9 mouse cellular contexts compared by ENCODE assay signal in the genomic region with DNA sequence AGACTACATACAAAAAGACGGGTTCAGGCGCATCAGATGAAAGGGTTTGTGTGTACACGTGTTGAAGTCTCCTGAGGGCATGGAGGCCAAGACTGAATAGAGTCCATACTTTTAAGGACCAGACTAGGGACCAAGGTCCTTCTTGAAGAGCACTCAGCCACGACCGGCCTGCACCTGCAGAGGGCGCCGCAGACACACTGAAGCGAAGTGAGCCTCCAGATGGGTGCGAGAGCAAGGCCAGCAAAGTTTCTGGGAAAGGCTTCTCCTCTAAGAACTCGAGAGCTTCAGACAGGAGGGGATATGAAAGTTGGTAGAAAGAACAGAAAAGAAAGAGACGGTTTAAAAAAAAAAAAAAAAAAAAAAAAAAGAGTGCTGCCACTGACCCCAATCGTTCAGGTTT. TPM values are rescaled to one million over a fixed set of nuclear protein-coding genes. Genes with fewer than 3 reads are reported as not detected.
DNase-seq lines count a peak whose midpoint lies in the region; ATAC-seq lines count a peak whose summit lies in the region.
"Had no signal": no experiment of that assay in that cellular context is flagged by ENCODE, and none has a peak within 500 bp of the region (broad histone marks: within the 10 kb centered on the region; RNA-seq: fewer than 3 reads in every experiment).

No protein-coding gene starts in this region.

- no peaks in the 10 kb centered on the region for H3K36me3 ChIP-seq in heart, embryonic 15.5 days
- H3K36me3 ChIP-seq in stomach, embryonic 15.5 days: no peaks in the 10 kb centered on the region

- H3K4me2 ChIP-seq in heart, embryonic 15.5 days: peak overlapping the region; percentile 92
- H3K4me2 ChIP-seq in stomach, embryonic 15.5 days: peak overlapping the region; percentile 97

- peak overlapping the region; percentile 55 for H3K4me3 ChIP-seq in heart, embryonic 15.5 days
- H3K4me3 ChIP-seq in stomach, embryonic 15.5 days (replicated peaks): peak overlapping the region; percentile 47

- no peak overlapping the region for H3K27ac ChIP-seq in heart, embryonic 15.5 days
- no peak overlapping the region for H3K27ac ChIP-seq in stomach, embryonic 15.5 days

- DNase-seq in adrenal gland, adult (ENCODE audit: inconsistent age in 2 of 2, low spot score in 1 of 2): peak; percentile 47 to 82
- DNase-seq in adrenal gland, adult 8-10 months: no peak
- DNase-seq in B cell, adult 2 months: peak; percentile 38
- peak; percentile 40 to 51 for DNase-seq in cerebellum, postnatal 36 days
- peak; percentile 63 to 72 for DNase-seq in kidney, postnatal 25 days
- DNase-seq in lung, postnatal 36 days: peak; percentile 58

- 6% methylated on average over 11 of the region's 12 CpGs for WGBS in heart, embryonic 15.5 days
- WGBS in stomach, embryonic 15.5 days: 4% methylated on average over 12 of the region's 12 CpGs

- peaks cover 16% of the 10 kb centered on the region for H3K4me1 ChIP-seq in heart, embryonic 15.5 days (replicated peaks)
- H3K4me1 ChIP-seq in stomach, embryonic 15.5 days: peaks cover 11% of the 10 kb centered on the region

- ATAC-seq in heart, embryonic 15.5 days (replicated peaks; ENCODE audit: insufficient number of reproducible peaks, insufficient read depth, low FRiP score, low read depth): no peak
- ATAC-seq in stomach, embryonic 15.5 days (ENCODE audit: insufficient read depth, low FRiP score, low read depth): no peak

- no peak overlapping the region for H3K9ac ChIP-seq in heart, embryonic 15.5 days
- H3K9ac ChIP-seq in stomach, embryonic 15.5 days: no peak overlapping the region

- H3K9me3 ChIP-seq in heart, embryonic 15.5 days (replicated peaks): no peaks in the 10 kb centered on the region
- no peaks in the 10 kb centered on the region for H3K9me3 ChIP-seq in stomach, embryonic 15.5 days

- peaks cover 70% of the 10 kb centered on the region for H3K27me3 ChIP-seq in heart, embryonic 15.5 days
- peaks cover 49% of the 10 kb centered on the region for H3K27me3 ChIP-seq in stomach, embryonic 15.5 days (replicated peaks)

RNA-seq across cellular contexts. Expression of gene Garem2, which starts 0.6 kb away (rescaled TPM):
- total RNA-seq in adrenal gland, adult 8-10 months (2022): under 1 TPM in 1 of 4 experiments, not detected in 3; 0.10 TPM
- 0.18 and 0.25 TPM in 2 replicates for polyA plus RNA-seq in heart, embryonic 15.5 days (2015; fragmentation: Nextera tagmentation; extraction: Ambion mirVana)
- polyA plus RNA-seq in stomach, embryonic 15.5 days (2015; fragmentation: Nextera tagmentation; extraction: Ambion mirVana): 0.30 and 0.59 TPM in 2 replicates

RNA-seq across cellular contexts. Expression of gene 3110082J24Rik, which starts 1.5 kb away (rescaled TPM):
- total RNA-seq in adrenal gland, adult 8-10 months (2022): not detected
- polyA plus RNA-seq in heart, embryonic 15.5 days (2015; fragmentation: Nextera tagmentation; extraction: Ambion mirVana): not detected in 2 replicates
- polyA plus RNA-seq in stomach, embryonic 15.5 days (2015; fragmentation: Nextera tagmentation; extraction: Ambion mirVana): not detected in 2 replicates
- polyA plus RNA-seq: gonadal fat pad, adult 2 months had no signal

RNA-seq across cellular contexts. Expression of gene Tyms, which starts 30.9 kb away (rescaled TPM):
- total RNA-seq in adrenal gland, adult 8-10 months (2022): 10 to 100 TPM; 12.9 to 19.7 (median 18.0) TPM
- 84.8 and 113 TPM in 2 replicates for polyA plus RNA-seq in heart, embryonic 15.5 days (2015; fragmentation: Nextera tagmentation; extraction: Ambion mirVana)
- 240 and 284 TPM in 2 replicates for polyA plus RNA-seq in stomach, embryonic 15.5 days (2015; fragmentation: Nextera tagmentation; extraction: Ambion mirVana)

RNA-seq across cellular contexts. Expression of gene Hadha, which starts 50.6 kb away (rescaled TPM):
- total RNA-seq in adrenal gland, adult 8-10 months (2022): 100 to 1,000 TPM; 363 to 446 (median 399) TPM
- 261 and 298 TPM in 2 replicates for polyA plus RNA-seq in heart, embryonic 15.5 days (2015; fragmentation: Nextera tagmentation; extraction: Ambion mirVana)
- 142 and 153 TPM in 2 replicates for polyA plus RNA-seq in stomach, embryonic 15.5 days (2015; fragmentation: Nextera tagmentation; extraction: Ambion mirVana)

RNA-seq across cellular contexts. Expression of gene Hadhb, which starts 50.7 kb away (rescaled TPM):
- total RNA-seq in adrenal gland, adult 8-10 months (2022): 100 to 1,000 TPM; 412 to 817 (median 632) TPM
- polyA plus RNA-seq in heart, embryonic 15.5 days (2015; fragmentation: Nextera tagmentation; extraction: Ambion mirVana): 361 and 426 TPM in 2 replicates
- polyA plus RNA-seq in stomach, embryonic 15.5 days (2015; fragmentation: Nextera tagmentation; extraction: Ambion mirVana): 156 and 196 TPM in 2 replicates
